Mouse (Mus musculus) central nervous system, embryonic 14 days (tissue): ENCODE data around the gene Csrnp2. TPM values are rescaled to one million over a fixed set of nuclear protein-coding genes. Genes with fewer than 3 reads are reported as not detected.

Experiments
- polyA plus RNA-seq: library from polyadenylated mRNA; depleted of rRNA; stranded (reverse); fragments of >200 nt; gene quantifications from 2 replicates; pipeline ENCODE4 v1.2.3, GENCODE M21; 2012; rRNA removed

Csrnp2 gene
- 30.1 and 33.6 TPM in 2 replicates for polyA plus RNA-seq

DNA sequence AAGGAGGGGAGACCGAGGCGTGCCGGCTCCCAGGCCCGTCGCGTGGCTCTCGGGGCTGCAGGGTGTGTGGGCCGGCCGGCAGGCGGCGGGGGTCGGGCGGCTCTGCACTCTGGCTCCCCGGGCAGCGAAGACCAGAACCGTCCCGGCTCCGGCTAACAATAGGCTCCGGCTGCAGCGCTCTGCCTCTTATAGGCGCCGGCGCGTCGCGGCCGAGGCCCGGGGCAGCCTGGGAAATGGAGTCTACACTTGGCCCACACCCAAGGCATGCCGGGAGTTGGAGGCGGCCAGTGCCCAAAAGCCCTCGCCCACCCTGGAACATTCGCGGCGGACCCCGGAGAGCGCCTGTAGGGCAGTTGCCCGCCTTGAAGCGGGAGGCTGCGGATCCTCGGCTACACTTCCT lies at the start of gene Csrnp2:
Gene Csrnp2 (minus strand): TSS at position 387 of the 400 bp plus-strand sequence.

DNA sequence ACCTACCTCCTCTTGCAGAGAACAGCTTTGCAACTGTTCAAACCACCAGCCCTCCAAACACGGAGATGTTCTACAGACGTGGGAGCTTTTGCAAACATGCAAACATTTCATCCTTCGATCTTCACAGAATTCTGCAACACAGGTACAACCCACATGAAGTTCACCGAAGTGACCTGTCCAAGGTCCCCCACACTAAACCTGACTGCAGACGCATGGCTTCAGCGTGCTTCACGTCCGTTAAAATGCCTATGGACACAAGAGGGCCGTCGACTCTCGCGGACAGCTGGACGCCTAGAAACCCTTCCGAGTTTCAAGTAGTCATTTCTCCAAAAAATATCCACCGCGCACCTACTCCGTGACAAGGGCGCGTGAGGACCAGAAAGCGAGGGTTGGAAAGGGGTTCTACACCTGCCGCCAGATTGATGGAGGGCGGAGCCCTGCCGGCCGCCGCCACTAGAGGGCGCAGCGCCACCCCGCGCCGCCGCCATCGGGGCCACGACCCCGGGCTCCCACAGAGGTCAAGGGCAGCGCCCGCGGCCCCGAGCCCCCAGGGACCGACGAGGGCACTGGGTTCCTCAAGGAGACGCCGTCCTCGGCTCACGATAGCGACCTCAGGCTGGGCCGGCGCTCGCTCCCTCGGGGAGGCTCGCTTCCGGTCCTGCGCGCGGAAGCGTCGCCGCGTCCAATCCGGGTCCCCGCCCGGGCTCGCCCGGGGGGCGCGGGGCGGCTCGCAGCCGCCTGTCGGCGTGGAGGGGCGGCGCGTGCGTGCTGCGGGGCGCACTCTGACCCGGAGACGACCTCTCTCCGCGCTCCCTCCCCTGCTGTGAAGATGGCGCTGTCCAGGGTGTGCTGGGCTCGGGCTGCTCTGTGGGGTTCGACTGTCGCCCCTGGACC lies 26.7 kb downstream of the Csrnp2 start, which contains the start of gene Letmd1:
Gene Letmd1 (plus strand): TSS at position 729 of the 894 bp plus-strand sequence.

Other genes starting within 250 kb of the Csrnp2 start
- not detected in 2 replicates for gene Tmprss12, start 214.7 kb downstream of the Csrnp2 start, polyA plus RNA-seq
- 12.4 and 13.8 TPM in 2 replicates for gene Mettl7a1, start 191.3 kb downstream of the Csrnp2 start, polyA plus RNA-seq
- 0.11 and 0.30 TPM in 2 replicates for gene Mettl7a3, start 160.6 kb downstream of the Csrnp2 start, polyA plus RNA-seq
- gene Methig1, start 142.3 kb downstream of the Csrnp2 start, polyA plus RNA-seq, result 0.08 TPM in 1 of 2 replicates, not detected in the other
- gene Mettl7a2, start 142.3 kb downstream of the Csrnp2 start, polyA plus RNA-seq, result not detected in 2 replicates
- gene Higd1c, start 130.9 kb downstream of the Csrnp2 start, polyA plus RNA-seq, result not detected in 2 replicates
- 0.02 and 0.04 TPM in 2 replicates for gene Gm5475, start 73.3 kb downstream of the Csrnp2 start, polyA plus RNA-seq
- 36.7 and 39.2 TPM in 2 replicates for gene Slc11a2, start 70.4 kb downstream of the Csrnp2 start, polyA plus RNA-seq
- gene Letmd1, start 26.5 kb downstream of the Csrnp2 start, polyA plus RNA-seq, result 78.1 and 78.7 TPM in 2 replicates
- 29.9 and 31.3 TPM in 2 replicates for gene Tfcp2, start 56.5 kb upstream of the Csrnp2 start, polyA plus RNA-seq
- 91.2 and 101 TPM in 2 replicates for gene Pou6f1, start 104.5 kb upstream of the Csrnp2 start, polyA plus RNA-seq
- 142 and 172 TPM in 2 replicates for gene Dazap2, start 119.9 kb upstream of the Csrnp2 start, polyA plus RNA-seq
- gene Smagp, start 141.5 kb upstream of the Csrnp2 start, polyA plus RNA-seq, result 3.6 and 5.2 TPM in 2 replicates
- gene Bin2, start 174.1 kb upstream of the Csrnp2 start, polyA plus RNA-seq, result 2.0 TPM in 2 replicates
- gene Cela1, start 192.4 kb upstream of the Csrnp2 start, polyA plus RNA-seq, result 0.54 and 1.4 TPM in 2 replicates
- 0.18 and 0.20 TPM in 2 replicates for gene Galnt6, start 233.9 kb upstream of the Csrnp2 start, polyA plus RNA-seq